Mouse (Mus musculus) lung, postnatal 0 days (tissue): ENCODE measurements around the gene Anxa3. TPM values are rescaled to one million over a fixed set of nuclear protein-coding genes. Genes with fewer than 3 reads are reported as not detected.

ENCODE experiments used
- ATAC-seq: fragments of 200-750 bp; cut with Nextera tagmentation; 2 replicates; pipeline ENCODE4 v1.8.0; 2017; ENCODE audit warnings: moderate library complexity
- DNase-seq: peaks from one replicate; pipeline ENCODE4 v3.0.0-alpha.2; 2016; ENCODE audit warnings: low spot score
- H3K27ac ChIP-seq: fragments of 300-500 bp; sonication (generic); 2 replicates; pipeline ENCODE4 v1.5.1; 2014; ENCODE audit warnings: antibody characterized with exemption, mild to moderate bottlenecking, low read length, mixed read lengths
- H3K27me3 ChIP-seq: fragments of 300-500 bp; sonication (generic); replicated peaks from 2 replicates; pipeline ENCODE4 v1.6.1; 2014; ENCODE audit warnings: low read length, mixed read lengths; ENCODE audit not compliant: insufficient read depth
- H3K36me3 ChIP-seq: fragments of 300-500 bp; sonication (generic); 2 replicates; pipeline ENCODE4 v1.6.1; 2014; ENCODE audit warnings: low read length, mixed read lengths; ENCODE audit not compliant: insufficient read depth
- H3K4me1 ChIP-seq: fragments of 300-500 bp; sonication (generic); 2 replicates; pipeline ENCODE4 v1.6.1; 2014; ENCODE audit warnings: antibody characterized with exemption, low read depth, low read length, mixed read lengths; ENCODE audit not compliant: insufficient read depth
- H3K4me2 ChIP-seq: fragments of 300-500 bp; sonication (generic); replicated peaks from 2 replicates; pipeline ENCODE4 v1.6.1; 2014; ENCODE audit warnings: low read depth, mild to moderate bottlenecking, low read length, moderate library complexity, mixed read lengths
- H3K4me3 ChIP-seq: fragments of 300-500 bp; sonication (generic); 2 replicates; pipeline ENCODE4 v1.5.1; 2014; ENCODE audit warnings: low read depth, low read length
- H3K9ac ChIP-seq: fragments of 300-500 bp; sonication (generic); replicated peaks from 2 replicates; pipeline ENCODE4 v1.6.1; 2014; ENCODE audit warnings: low read depth, mild to moderate bottlenecking
- H3K9me3 ChIP-seq: fragments of 300-500 bp; sonication (generic); 2 replicates; pipeline ENCODE4 v1.6.1; 2016; ENCODE audit warnings: low read length, mixed read lengths
- CTCF ChIP-seq: IDR thresholded peaks from 2 replicates; pipeline ENCODE4 v1.5.1; 2016; ENCODE audit warnings: antibody characterized with exemption, mild to moderate bottlenecking
- EP300 ChIP-seq: IDR thresholded peaks from 2 replicates; pipeline ENCODE4 v1.6.1; 2016; ENCODE audit warnings: antibody characterized with exemption, mild to moderate bottlenecking, control low read depth
- WGBS: fragments of 180-500 bp; shearing (Covaris S2); extraction: QIAGEN DNeasy Blood & Tissue Kit; methylation state at CpG from one replicate; pipeline ENCODE4 v1.1.7; 2014; 5-methylcytosine and 5-hydroxymethylcytosine counted together
- polyA plus RNA-seq: library from polyadenylated mRNA; unstranded; fragments of >200 nt; fragmentation: Nextera tagmentation; extraction: Ambion mirVana; gene quantifications from 2 replicates; pipeline ENCODE4 v1.2.1, GENCODE M21; 2015

Gene Anxa3
- 436 and 556 TPM in 2 replicates for polyA plus RNA-seq

GRCm38 (mm10) chr5:96792936-96793718 is at the start of gene Anxa3:
TSS of gene Anxa3 (plus strand) at chr5:96793339.
- H3K36me3 ChIP-seq = no peaks in the 10 kb centered on the region
- H3K4me2 ChIP-seq = peak within 1 kb of the TSS; percentile 69
- peaks cover 9% of the 10 kb centered on the region; the same call in 1 of the 2 replicates for H3K4me1 ChIP-seq
- 7% methylated on average over 24 of the region's 26 CpGs for WGBS
- peak within 1 kb of the TSS; percentile 95 for H3K9ac ChIP-seq
- peak within 1 kb of the TSS; percentile 68 for H3K4me3 ChIP-seq
- no peaks in the 10 kb centered on the region for H3K9me3 ChIP-seq
- H3K27ac ChIP-seq = peak within 1 kb of the TSS; percentile 98
- TF ChIP-seq EP300 = no peak
- TF ChIP-seq CTCF = no peak
- no peaks in the 10 kb centered on the region for H3K27me3 ChIP-seq
- peak; percentile 94 for ATAC-seq
- DNase-seq = peak; percentile 95

DNA sequence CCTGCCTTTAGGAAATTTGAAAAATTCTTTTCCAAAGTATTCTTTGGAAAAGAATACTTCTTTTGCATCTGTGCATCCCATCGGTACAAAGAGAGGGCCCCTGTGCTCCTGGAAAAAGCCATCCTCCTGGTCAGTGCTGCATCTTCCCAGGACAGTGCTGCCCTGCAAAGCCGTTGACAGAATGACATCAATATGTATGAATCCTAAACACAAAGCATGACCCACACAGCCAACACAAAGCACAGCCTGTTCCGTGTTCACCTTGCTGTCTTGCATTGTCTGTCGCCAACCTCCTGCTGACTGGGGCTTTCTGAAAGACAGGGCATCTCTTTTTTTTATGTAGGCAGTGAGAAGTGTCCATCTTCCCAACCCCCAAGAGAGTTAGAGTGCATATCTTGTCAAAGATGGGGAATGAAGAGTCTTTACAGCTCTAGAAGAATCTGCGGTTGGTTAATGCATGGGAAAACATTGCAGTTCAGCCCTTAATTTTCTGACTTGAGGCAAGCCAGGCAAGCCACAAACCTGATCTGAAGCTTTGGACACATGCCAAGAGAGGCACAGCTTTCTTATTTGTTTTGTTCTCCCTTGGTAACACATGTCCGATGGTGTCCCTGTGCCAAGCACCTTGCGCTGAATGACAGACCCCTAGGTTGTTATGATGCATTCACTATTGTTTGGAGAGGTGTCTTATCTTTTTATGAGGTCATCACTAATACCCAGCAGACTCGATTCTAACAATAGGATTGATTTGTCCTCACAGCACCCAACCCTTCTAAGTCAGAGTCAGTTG is 45.7 kb upstream of the Anxa3 start:
- Histone ChIP-seq H3K4me1 (no peaks in the 10 kb centered on the region), H3K4me2 (no peak overlapping the region), H3K27me3 (no peaks in the 10 kb centered on the region), H3K4me3 (no peak overlapping the region), H3K9ac (no peak overlapping the region), H3K36me3 (no peaks in the 10 kb centered on the region), H3K9me3 (no peaks in the 10 kb centered on the region), H3K27ac (no peak overlapping the region)
- ATAC-seq = no peak
- TF ChIP-seq EP300 (no peak), CTCF (no peak)
- WGBS = 71% methylated on average over 8 of the region's 8 CpGs
- no peak for DNase-seq

DNA sequence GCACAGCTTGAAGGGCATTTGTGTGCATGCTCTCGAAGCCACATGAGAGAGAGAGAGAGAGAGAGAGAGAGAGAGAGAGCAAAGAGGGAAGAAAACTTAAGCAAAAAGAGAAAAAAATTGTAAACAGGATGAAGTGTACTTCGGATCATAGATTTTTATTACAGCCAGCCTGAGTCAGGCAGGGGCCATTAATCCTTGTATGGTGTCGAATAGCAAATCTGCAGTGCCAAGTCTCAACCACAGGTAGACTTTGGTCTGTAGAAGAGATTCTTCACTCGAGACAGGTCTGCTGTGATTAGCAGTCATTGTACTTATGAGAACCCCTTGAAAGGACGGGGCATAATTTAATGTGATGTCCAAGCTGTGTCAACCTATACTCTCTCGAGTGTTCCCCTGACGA is 35.5 kb upstream of the Anxa3 start:
- no peak overlapping the region for H3K4me3 ChIP-seq
- TF ChIP-seq EP300 (no peak), CTCF (no peak)
- no peaks in the 10 kb centered on the region for H3K27me3 ChIP-seq
- no peaks in the 10 kb centered on the region for H3K4me1 ChIP-seq
- no peak overlapping the region for H3K4me2 ChIP-seq
- no peak overlapping the region for H3K27ac ChIP-seq
- no peaks in the 10 kb centered on the region for H3K9me3 ChIP-seq
- no peak overlapping the region for H3K9ac ChIP-seq
- ATAC-seq (no peak), DNase-seq (no peak)
- WGBS = 76% methylated on average over 7 of the region's 7 CpGs
- H3K36me3 ChIP-seq = no peaks in the 10 kb centered on the region

- Histone ChIP-seq H3K4me3 (no peak overlapping the region), H3K27me3 (no peaks in the 10 kb centered on the region), H3K36me3 (no peaks in the 10 kb centered on the region), H3K9ac (no peak overlapping the region), H3K9me3 (no peaks in the 10 kb centered on the region), H3K4me2 (no peak overlapping the region), H3K4me1 (no peaks in the 10 kb centered on the region), H3K27ac (no peak overlapping the region)
- 97% methylated on average over 1 of the region's 1 CpGs for WGBS
- no peak for ATAC-seq
- TF ChIP-seq CTCF (no peak), EP300 (no peak)
- no peak for DNase-seq
Measured at GRCm38 (mm10) chr5:96762021-96762420, 31.1 kb upstream of the Anxa3 start.

DNA sequence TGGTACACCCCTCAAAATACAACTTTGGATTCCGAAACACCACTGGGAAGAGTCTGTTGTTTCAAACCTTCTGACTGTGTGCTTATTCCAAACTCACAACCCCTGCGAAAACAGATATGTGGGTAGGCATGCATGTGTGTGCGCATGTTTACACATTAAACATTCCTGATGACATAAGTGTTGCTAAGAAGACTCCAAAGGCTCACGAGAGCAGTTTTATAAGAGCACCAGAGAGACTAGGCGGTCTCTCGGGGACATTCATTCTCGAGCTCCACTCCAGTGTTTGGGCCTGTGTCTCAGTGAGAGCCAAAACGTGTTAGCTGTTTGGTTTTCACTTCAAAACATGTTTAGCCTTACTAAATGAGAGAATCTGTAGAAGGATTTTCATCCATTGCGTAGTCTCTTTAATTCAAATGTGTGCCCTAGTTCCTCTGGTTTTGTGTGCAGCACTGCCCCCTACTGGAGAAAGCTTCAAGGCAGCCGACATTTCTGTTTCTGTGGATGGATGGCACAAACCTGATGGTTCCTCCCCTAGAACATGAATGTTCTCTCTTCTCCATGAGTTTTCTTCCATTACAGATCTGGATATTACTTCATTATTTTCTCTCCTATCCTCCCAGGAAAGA is 24.2 kb upstream of the Anxa3 start:
- no peaks in the 10 kb centered on the region for H3K27me3 ChIP-seq
- H3K9ac ChIP-seq = no peak overlapping the region
- peak; percentile 80 for TF ChIP-seq EP300
- TF ChIP-seq CTCF = peak; percentile 87
- H3K27ac ChIP-seq = no peak overlapping the region
- H3K4me3 ChIP-seq = no peak overlapping the region
- no peak overlapping the region for H3K4me2 ChIP-seq
- no peaks in the 10 kb centered on the region for H3K9me3 ChIP-seq
- 42% methylated on average over 10 of the region's 10 CpGs for WGBS
- no peaks in the 10 kb centered on the region for H3K36me3 ChIP-seq
- peak; percentile 73 for DNase-seq
- peak; percentile 78 for ATAC-seq
- H3K4me1 ChIP-seq = no peaks in the 10 kb centered on the region
